Mouse (Mus musculus): Measurements from ENCODE around the gene Myh9. TPM values are rescaled to one million over a fixed set of nuclear protein-coding genes. Genes with fewer than 3 reads are reported as not detected.

The Myh9 gene
- polyA plus RNA-seq, 1 experiment = 1,641 TPM

DNA sequence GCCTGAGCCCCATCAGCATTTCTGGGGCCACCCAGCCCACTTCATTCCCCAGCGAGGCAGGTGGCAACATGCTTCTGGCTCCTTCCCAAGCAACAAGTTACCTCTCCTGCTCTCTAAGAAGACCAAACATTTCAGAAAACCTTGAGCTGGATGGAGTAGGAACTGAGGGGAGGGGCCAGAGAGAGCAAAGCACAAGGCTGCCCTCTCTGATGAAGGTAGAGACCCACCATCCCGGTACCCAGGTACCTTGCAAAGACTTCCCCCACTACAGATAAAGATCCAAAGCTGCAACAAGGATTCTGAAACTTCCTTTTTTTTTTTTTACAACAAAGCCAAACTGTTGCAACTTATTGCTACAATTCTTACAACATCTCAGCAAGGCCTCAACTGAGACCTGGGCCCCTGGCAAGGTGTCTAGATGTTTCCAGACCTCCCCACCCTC lies 10.8 kb downstream of the Myh9 start:
- Histone ChIP-seq H3K4me1 (peaks cover 100% of the 10 kb centered on the region), H3K9me3 (no peaks in the 10 kb centered on the region), H3K27me3 (replicated peaks) (no peaks in the 10 kb centered on the region), H3K4me3 (replicated peaks) (peak overlapping the region; percentile 88), H3K36me3 (replicated peaks; ENCODE audit: low read length) (peaks cover 95% of the 10 kb centered on the region)
- TF ChIP-seq FLI1 (IDR thresholded peaks at IDR 0.05; ENCODE audit: low read length) (no peak), GATA1 (IDR thresholded peaks at IDR 0.05; ENCODE audit: borderline replicate concordance, low read length) (no peak)

DNA sequence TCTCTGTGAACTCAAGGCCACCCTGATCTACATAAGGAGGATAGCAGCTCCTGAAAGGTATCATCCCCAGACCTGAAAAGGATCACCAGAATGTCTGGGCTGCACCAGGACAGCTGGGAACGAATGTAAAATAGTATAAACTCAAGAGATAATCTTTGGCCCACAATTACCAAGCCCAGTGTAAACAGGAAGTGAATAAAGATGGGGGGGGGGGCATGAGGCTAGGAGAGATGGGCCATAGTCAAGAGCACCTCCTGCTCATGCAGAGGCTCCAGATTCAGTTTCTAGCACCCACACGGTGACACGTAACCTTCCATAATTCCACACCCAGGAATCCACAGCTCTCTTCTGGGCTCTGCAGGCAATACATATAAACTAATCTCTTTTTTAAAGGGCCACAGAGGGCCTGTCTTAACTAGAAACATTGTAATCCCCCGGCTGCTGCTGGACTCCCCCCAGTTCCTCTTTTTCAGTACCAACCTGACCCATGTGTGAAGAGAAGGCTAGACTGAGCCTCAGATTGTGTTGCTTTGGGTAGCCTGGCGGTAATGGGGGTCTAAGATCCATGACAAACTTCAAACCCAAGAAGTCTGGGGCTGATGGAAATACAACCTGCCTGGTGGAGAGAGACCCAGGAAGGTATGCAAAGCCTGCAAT lies 11.4 kb downstream of the Myh9 start:
- H3K27me3 ChIP-seq (replicated peaks) = no peaks in the 10 kb centered on the region
- no peaks in the 10 kb centered on the region for H3K9me3 ChIP-seq
- H3K4me1 ChIP-seq = peaks cover 100% of the 10 kb centered on the region
- peaks cover 95% of the 10 kb centered on the region for H3K36me3 ChIP-seq (replicated peaks; ENCODE audit: low read length)
- TF ChIP-seq GATA1 (IDR thresholded peaks at IDR 0.05; ENCODE audit: borderline replicate concordance, low read length) = no peak
- no peak for TF ChIP-seq FLI1 (IDR thresholded peaks at IDR 0.05; ENCODE audit: low read length)
- peak overlapping the region; percentile 85 for H3K4me3 ChIP-seq (replicated peaks)

DNA sequence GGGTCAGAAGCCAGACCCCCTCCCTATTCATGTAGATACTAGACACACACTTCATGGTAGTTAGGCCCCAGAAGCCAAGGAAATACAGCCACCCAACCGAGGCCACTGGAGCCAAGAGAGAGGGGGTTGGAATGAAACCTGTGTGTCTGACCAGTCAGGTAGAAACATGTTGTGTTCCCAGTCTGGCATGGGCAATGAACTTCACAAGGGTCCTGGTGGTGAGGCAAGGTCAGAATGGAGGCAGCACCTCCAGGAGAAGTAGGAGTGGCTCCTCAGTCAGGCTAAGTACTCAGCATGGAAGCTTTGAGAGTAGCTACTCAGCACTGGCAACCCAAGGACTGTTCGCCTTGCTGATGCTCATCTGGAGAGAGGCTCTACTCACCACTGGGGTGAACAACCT lies 12.4 kb downstream of the Myh9 start:
- peak overlapping the region; percentile 81 for H3K4me3 ChIP-seq (replicated peaks)
- no peak for TF ChIP-seq GATA1 (IDR thresholded peaks at IDR 0.05; ENCODE audit: borderline replicate concordance, low read length)
- no peak for TF ChIP-seq FLI1 (IDR thresholded peaks at IDR 0.05; ENCODE audit: low read length)
- H3K4me1 ChIP-seq = peaks cover 100% of the 10 kb centered on the region
- H3K9me3 ChIP-seq = no peaks in the 10 kb centered on the region
- H3K27me3 ChIP-seq (replicated peaks) = no peaks in the 10 kb centered on the region
- peaks cover 96% of the 10 kb centered on the region for H3K36me3 ChIP-seq (replicated peaks; ENCODE audit: low read length)

- Histone ChIP-seq H3K4me3 (replicated peaks) (peak overlapping the region; percentile 42), H3K9me3 (no peaks in the 10 kb centered on the region), H3K4me1 (peaks cover 100% of the 10 kb centered on the region), H3K36me3 (replicated peaks; ENCODE audit: low read length) (peaks cover 96% of the 10 kb centered on the region), H3K27me3 (replicated peaks) (no peaks in the 10 kb centered on the region)
- TF ChIP-seq GATA1 (IDR thresholded peaks at IDR 0.05; ENCODE audit: borderline replicate concordance, low read length) (no peak), FLI1 (IDR thresholded peaks at IDR 0.05; ENCODE audit: low read length) (no peak)
Observed at GRCm38 (mm10) chr15:77828910-77829309, 13.1 kb downstream of the Myh9 start.

GRCm38 (mm10) chr15:77828242-77828641 lies 13.7 kb downstream of the Myh9 start:
- Histone ChIP-seq H3K9me3 (no peaks in the 10 kb centered on the region), H3K27me3 (replicated peaks) (no peaks in the 10 kb centered on the region), H3K36me3 (replicated peaks; ENCODE audit: low read length) (peaks cover 96% of the 10 kb centered on the region), H3K4me1 (peaks cover 100% of the 10 kb centered on the region), H3K4me3 (replicated peaks) (peak overlapping the region; percentile 86)
- TF ChIP-seq GATA1 (IDR thresholded peaks at IDR 0.05; ENCODE audit: borderline replicate concordance, low read length) (no peak), FLI1 (IDR thresholded peaks at IDR 0.05; ENCODE audit: low read length) (no peak)

DNA sequence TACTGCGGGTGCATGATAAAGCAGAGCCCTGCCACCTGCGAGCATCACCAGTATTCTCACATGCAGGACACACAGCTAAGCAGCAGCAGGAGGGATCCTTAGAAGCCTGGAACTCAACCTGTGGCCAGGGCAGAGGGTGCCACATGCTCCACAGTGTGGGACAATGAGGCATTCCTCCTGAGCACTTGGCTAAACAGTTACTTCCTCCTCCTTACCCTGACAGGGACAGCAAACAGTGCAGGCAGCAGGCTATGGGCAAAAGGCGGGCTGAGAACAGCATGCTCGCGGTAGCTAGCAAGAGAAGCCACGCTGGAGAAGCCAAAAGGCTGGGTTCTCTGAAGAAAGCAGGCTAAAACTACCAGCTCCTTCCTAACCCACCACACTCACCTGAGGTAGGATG lies 14.2 kb downstream of the Myh9 start:
- Histone ChIP-seq H3K4me1 (peaks cover 100% of the 10 kb centered on the region), H3K27me3 (replicated peaks) (no peaks in the 10 kb centered on the region), H3K36me3 (replicated peaks; ENCODE audit: low read length) (peaks cover 97% of the 10 kb centered on the region), H3K9me3 (no peaks in the 10 kb centered on the region), H3K4me3 (replicated peaks) (peak overlapping the region; percentile 86)
- TF ChIP-seq GATA1 (IDR thresholded peaks at IDR 0.05; ENCODE audit: borderline replicate concordance, low read length) = no peak
- TF ChIP-seq FLI1 (IDR thresholded peaks at IDR 0.05; ENCODE audit: low read length) = no peak

GRCm38 (mm10) chr15:77827379-77827778 lies 14.6 kb downstream of the Myh9 start:
- H3K9me3 ChIP-seq = no peaks in the 10 kb centered on the region
- no peaks in the 10 kb centered on the region for H3K27me3 ChIP-seq (replicated peaks)
- H3K36me3 ChIP-seq (replicated peaks; ENCODE audit: low read length) = peaks cover 97% of the 10 kb centered on the region
- H3K4me3 ChIP-seq (replicated peaks) = peak overlapping the region; percentile 86
- TF ChIP-seq FLI1 (IDR thresholded peaks at IDR 0.05; ENCODE audit: low read length) (no peak), GATA1 (IDR thresholded peaks at IDR 0.05; ENCODE audit: borderline replicate concordance, low read length) (no peak)
- peaks cover 100% of the 10 kb centered on the region for H3K4me1 ChIP-seq

DNA sequence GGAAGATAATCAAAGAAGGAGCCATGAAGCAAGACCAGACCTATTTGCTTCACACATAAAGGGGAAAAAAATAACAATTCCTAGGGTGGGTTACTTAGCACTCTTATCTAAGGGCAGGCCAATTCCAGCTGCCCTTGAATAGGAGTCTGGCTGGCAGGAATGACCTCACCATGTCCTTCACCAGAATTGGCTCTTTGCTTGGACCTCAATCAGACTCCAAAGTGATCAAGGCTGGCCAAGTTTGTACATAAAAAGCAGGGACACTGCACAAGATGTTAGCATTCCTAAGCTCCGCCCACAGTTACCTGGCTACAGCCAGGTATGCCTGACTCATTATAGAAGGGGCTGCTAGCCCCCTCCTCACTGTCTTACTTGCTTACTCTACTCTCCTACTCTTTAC lies 16.6 kb downstream of the Myh9 start:
- Histone ChIP-seq H3K9me3 (no peaks in the 10 kb centered on the region), H3K27me3 (replicated peaks) (no peaks in the 10 kb centered on the region), H3K4me1 (peaks cover 100% of the 10 kb centered on the region), H3K4me3 (replicated peaks) (peak overlapping the region; percentile 87), H3K36me3 (replicated peaks; ENCODE audit: low read length) (peaks cover 97% of the 10 kb centered on the region)
- TF ChIP-seq FLI1 (IDR thresholded peaks at IDR 0.05; ENCODE audit: low read length) = no peak
- no peak for TF ChIP-seq GATA1 (IDR thresholded peaks at IDR 0.05; ENCODE audit: borderline replicate concordance, low read length)

- TF ChIP-seq FLI1 (IDR thresholded peaks at IDR 0.05; ENCODE audit: low read length) (no peak), GATA1 (IDR thresholded peaks at IDR 0.05; ENCODE audit: borderline replicate concordance, low read length) (no peak)
- peaks cover 100% of the 10 kb centered on the region for H3K4me1 ChIP-seq
Observed at GRCm38 (mm10) chr15:77824321-77824720, 17.7 kb downstream of the Myh9 start.

DNA sequence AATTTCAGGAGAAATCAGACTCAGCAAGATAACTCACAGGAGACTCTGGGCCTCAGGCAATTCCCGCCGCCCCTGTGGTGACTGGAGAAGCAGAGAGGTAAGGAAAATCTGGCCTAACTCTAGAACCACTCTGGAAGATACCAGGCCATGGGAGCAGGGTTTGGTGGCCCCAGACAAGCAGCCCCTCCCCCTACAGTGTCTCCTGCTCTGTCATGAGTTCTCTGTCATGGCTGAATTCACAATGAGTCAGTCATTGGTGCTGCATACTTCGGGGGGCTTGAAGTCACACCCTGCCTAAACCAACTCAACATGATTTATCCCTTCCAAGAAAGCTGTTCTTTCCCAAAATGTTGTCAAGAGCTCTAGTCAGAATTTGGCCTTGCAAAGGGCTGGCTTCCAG lies 18.3 kb downstream of the Myh9 start:
- Histone ChIP-seq H3K9me3 (no peaks in the 10 kb centered on the region), H3K27me3 (replicated peaks) (no peaks in the 10 kb centered on the region), H3K4me1 (peaks cover 100% of the 10 kb centered on the region), H3K4me3 (replicated peaks) (peak overlapping the region; percentile 88), H3K36me3 (replicated peaks; ENCODE audit: low read length) (peaks cover 98% of the 10 kb centered on the region)
- TF ChIP-seq GATA1 (IDR thresholded peaks at IDR 0.05; ENCODE audit: borderline replicate concordance, low read length) (no peak), FLI1 (IDR thresholded peaks at IDR 0.05; ENCODE audit: low read length) (no peak)

More at GRCm38 (mm10) chr15:77824321-77824720, 17.7 kb downstream of the Myh9 start:
- H3K4me3 ChIP-seq (replicated peaks) = peak overlapping the region; percentile 71
- peaks cover 97% of the 10 kb centered on the region for H3K36me3 ChIP-seq (replicated peaks; ENCODE audit: low read length)
- no peaks in the 10 kb centered on the region for H3K9me3 ChIP-seq
- no peaks in the 10 kb centered on the region for H3K27me3 ChIP-seq (replicated peaks)

All from megakaryocyte, embryonic 14.5 days (primary cell).